Mouse (Mus musculus): ENCODE results near the gene Ralbp1.

DNA sequence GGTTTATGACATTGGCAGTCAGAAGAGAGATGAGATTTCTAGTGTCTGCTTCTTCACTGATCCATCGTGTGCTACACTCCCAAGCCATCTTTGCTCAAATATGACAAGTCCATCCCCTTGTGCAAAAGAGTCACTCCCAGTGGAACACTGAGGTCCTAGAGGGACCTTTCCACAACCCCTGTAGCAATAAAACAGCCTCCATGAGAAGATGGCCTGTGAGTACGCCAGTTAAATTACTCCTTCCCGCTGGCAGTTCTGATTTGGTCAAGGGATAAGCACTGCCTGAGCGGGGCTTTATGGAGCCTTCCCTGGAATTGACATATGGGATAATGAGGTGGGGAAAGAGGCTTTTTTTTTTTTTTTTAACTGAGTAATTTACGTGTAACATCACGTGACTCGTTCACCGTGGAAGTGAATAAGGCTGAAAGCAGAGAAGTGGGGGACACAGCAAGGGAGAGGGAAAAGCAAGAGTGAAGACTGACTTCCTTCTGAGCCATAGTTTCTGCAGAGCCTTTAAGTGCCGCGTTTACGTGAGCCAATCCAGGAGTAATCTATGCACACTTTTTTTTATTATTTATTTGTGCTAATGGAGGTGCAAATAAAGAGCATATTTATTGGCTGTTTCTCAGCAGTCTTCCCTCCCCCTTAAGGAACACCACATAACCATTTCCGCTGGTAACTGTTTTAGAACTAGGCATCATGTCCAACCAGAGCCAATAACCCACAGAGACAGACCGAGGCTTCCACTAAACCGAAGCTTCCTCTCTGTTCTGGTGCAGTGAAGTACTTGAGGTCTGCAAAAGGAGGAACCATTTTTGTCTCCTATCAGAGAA is at the start of gene Ralbp1:
- no peak for TF ChIP-seq CTCF (conservative IDR thresholded peaks at IDR 0.05; ENCODE audit: low read length)
- TF ChIP-seq NANOG (IDR thresholded peaks at IDR 0.05; ENCODE audit: borderline replicate concordance, low read length): no peak
